Mouse (Mus musculus): ENCODE measurements at regions not wholly inside any gene's neighbourhood (a gene's known extent, or its start where the extent isn't known, plus 50 kb on each side); places are given as distances from the start of the nearest gene placed in this dataset.
"Not testable (repeated sequence)": the region's sequence is repeated elsewhere in the genome, so short reads cannot be mapped to it uniquely, and the experiment has no call there.

DNA sequence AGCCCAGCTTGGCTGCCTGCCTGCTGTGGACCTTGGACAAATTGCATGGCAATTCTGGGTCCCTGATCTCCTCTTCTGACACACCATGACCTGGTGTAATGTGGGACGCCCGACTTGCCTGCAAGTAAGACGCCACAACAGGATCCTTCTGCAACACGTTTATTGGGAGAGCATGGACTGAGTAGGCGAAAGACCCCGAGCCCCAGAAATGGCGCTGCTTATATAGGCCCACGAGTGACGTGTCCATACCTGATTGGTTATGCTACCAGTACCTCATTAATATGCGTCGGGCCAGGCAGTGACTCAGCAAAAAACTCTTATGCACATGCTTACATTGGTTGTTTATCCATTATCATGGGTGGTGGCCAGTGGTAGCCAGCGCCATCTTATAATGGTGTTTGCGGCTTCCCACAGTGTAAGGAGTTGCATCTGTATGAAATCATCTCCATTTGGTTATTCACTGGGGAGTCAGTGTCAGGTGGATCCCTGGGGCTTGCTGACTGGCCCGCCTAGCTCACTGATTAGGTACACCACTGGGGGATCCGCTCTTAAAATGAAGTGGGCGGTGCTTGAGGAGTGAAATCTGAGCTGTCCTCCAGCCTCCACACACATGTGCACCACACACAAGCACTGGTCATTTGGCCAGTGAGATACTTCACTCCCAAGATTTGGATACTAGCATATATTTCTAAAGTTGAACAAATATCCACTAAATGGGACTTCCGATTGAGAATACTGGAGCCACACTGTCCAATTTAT lies 113.1 kb downstream of the Gm31371 start:
- H3K9me3 ChIP-seq (replicated peaks; ENCODE audit: control insufficient read depth, low read length); H3K27me3 ChIP-seq (ENCODE audit: control insufficient read depth, insufficient read depth, low read length); H3K4me1 ChIP-seq (ENCODE audit: control insufficient read depth, insufficient read depth, low read length); DNase-seq (ENCODE audit: low spot score); H3K9ac ChIP-seq (replicated peaks; ENCODE audit: low read length); H3K4me2 ChIP-seq (ENCODE audit: low read depth, low read length); H3K36me3 ChIP-seq (replicated peaks; ENCODE audit: control insufficient read depth, insufficient read depth, low read depth, low read length); H3K4me3 ChIP-seq (ENCODE audit: low read depth, low read length); ATAC-seq (replicated peaks; ENCODE audit: insufficient number of reproducible peaks, low FRiP score, low TSS enrichment, low read depth); H3K27ac ChIP-seq (replicated peaks; ENCODE audit: low read depth, low read length): not testable (repeated sequence)
- 90% methylated on average over 13 of the region's 17 CpGs for WGBS

GRCm38 (mm10) chr8:20025521-20025920 lies 122.3 kb downstream of the Gm31371 start:
- not testable (repeated sequence) for H3K9me3 ChIP-seq (replicated peaks; ENCODE audit: control insufficient read depth, low read length); H3K27me3 ChIP-seq (ENCODE audit: control insufficient read depth, insufficient read depth, low read length); H3K36me3 ChIP-seq (replicated peaks; ENCODE audit: control insufficient read depth, insufficient read depth, low read depth, low read length); DNase-seq (ENCODE audit: low spot score); H3K4me1 ChIP-seq (ENCODE audit: control insufficient read depth, insufficient read depth, low read length); H3K4me2 ChIP-seq (ENCODE audit: low read depth, low read length); ATAC-seq (replicated peaks; ENCODE audit: insufficient number of reproducible peaks, low FRiP score, low TSS enrichment, low read depth); H3K27ac ChIP-seq (replicated peaks; ENCODE audit: low read depth, low read length); H3K9ac ChIP-seq (replicated peaks; ENCODE audit: low read length); H3K4me3 ChIP-seq (ENCODE audit: low read depth, low read length)
- no CpG with 5 or more reads among the region's 2 CpGs for WGBS

DNA sequence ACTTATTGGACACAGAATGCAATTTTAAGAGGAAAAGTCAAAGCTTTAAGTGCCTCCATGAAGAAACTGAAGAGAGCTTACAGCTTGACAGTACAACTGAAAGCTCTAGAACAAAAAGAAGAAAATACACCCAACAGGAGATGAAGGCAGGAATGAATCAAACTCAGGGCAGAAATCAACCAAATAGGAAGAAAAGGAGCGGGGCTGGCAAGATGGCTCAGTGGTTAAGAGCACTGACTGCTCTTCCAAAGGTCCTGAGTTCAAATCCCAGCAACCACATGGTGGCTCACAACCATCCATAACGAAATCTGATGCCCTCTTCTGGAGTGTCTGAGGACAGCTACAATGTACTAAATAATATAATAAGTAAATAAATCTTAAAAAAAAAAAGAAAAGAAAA lies 124.8 kb downstream of the Gm31371 start:
- not testable (repeated sequence) for DNase-seq (ENCODE audit: low spot score); H3K27me3 ChIP-seq (ENCODE audit: control insufficient read depth, insufficient read depth, low read length); H3K4me1 ChIP-seq (ENCODE audit: control insufficient read depth, insufficient read depth, low read length); H3K4me3 ChIP-seq (ENCODE audit: low read depth, low read length); H3K4me2 ChIP-seq (ENCODE audit: low read depth, low read length); H3K9ac ChIP-seq (replicated peaks; ENCODE audit: low read length); ATAC-seq (replicated peaks; ENCODE audit: insufficient number of reproducible peaks, low FRiP score, low TSS enrichment, low read depth); H3K9me3 ChIP-seq (replicated peaks; ENCODE audit: control insufficient read depth, low read length); H3K36me3 ChIP-seq (replicated peaks; ENCODE audit: control insufficient read depth, insufficient read depth, low read depth, low read length); H3K27ac ChIP-seq (replicated peaks; ENCODE audit: low read depth, low read length)
- WGBS, result 65% methylated on average over 1 of the region's 2 CpGs

DNA sequence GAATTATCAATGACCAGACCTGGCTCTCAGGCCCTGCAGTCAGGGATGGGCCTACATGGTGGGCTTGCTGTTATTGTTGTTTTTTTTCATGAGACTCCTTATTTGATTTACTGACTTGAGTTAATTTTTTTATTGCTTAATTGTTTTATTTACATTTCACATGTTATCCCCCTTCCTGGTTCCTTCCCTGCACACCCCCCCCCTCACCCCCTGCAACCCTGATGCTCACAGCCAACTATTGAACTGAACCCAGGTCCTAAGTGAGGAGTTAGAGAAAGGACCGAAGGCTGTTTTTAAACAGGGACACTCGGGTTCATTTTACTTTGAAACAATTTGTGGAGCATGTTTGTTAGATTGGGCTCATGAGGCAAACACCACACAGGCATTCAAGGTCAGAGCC lies 126.9 kb downstream of the Gm31371 start:
- H3K4me1 ChIP-seq (ENCODE audit: control insufficient read depth, insufficient read depth, low read length); H3K36me3 ChIP-seq (replicated peaks; ENCODE audit: control insufficient read depth, insufficient read depth, low read depth, low read length); H3K27me3 ChIP-seq (ENCODE audit: control insufficient read depth, insufficient read depth, low read length); H3K4me3 ChIP-seq (ENCODE audit: low read depth, low read length); H3K27ac ChIP-seq (replicated peaks; ENCODE audit: low read depth, low read length); ATAC-seq (replicated peaks; ENCODE audit: insufficient number of reproducible peaks, low FRiP score, low TSS enrichment, low read depth); H3K9ac ChIP-seq (replicated peaks; ENCODE audit: low read length); H3K4me2 ChIP-seq (ENCODE audit: low read depth, low read length); DNase-seq (ENCODE audit: low spot score); H3K9me3 ChIP-seq (replicated peaks; ENCODE audit: control insufficient read depth, low read length): not testable (repeated sequence)
- WGBS, result 77% methylated on average over 2 of the region's 2 CpGs

- not testable (repeated sequence) for H3K36me3 ChIP-seq (replicated peaks; ENCODE audit: control insufficient read depth, insufficient read depth, low read depth, low read length); H3K27me3 ChIP-seq (ENCODE audit: control insufficient read depth, insufficient read depth, low read length); H3K9ac ChIP-seq (replicated peaks; ENCODE audit: low read length); H3K9me3 ChIP-seq (replicated peaks; ENCODE audit: control insufficient read depth, low read length); H3K4me3 ChIP-seq (ENCODE audit: low read depth, low read length); ATAC-seq (replicated peaks; ENCODE audit: insufficient number of reproducible peaks, low FRiP score, low TSS enrichment, low read depth); H3K27ac ChIP-seq (replicated peaks; ENCODE audit: low read depth, low read length); H3K4me2 ChIP-seq (ENCODE audit: low read depth, low read length); H3K4me1 ChIP-seq (ENCODE audit: control insufficient read depth, insufficient read depth, low read length); DNase-seq (ENCODE audit: low spot score)
- WGBS, result 74% methylated on average over 2 of the region's 3 CpGs
Measured at GRCm38 (mm10) chr8:20057626-20058025, 154.4 kb downstream of the Gm31371 start.

DNA sequence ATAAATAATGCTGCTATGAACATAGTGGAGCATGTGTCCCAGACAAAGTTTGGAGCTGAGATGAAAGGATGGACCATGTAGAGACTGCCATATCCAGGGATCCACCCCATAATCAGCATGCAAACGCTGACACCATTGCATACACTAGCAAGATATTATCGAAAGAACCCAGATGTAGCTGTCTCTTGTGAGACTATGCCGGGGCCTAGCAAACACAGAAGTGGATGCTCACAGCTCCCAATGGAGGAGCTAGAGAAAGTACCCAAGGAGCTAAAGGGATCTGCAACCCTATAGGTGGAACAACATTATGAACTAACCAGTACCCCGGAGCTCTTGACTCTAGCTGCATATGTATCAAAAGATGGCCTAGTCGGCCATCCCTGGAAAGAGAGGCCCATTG lies 194.9 kb downstream of the Gm31371 start:
- WGBS, result 83% methylated on average over 4 of the region's 5 CpGs
- H3K4me1 ChIP-seq (ENCODE audit: control insufficient read depth, insufficient read depth, low read length); H3K4me3 ChIP-seq (ENCODE audit: low read depth, low read length); H3K9me3 ChIP-seq (replicated peaks; ENCODE audit: control insufficient read depth, low read length); ATAC-seq (replicated peaks; ENCODE audit: insufficient number of reproducible peaks, low FRiP score, low TSS enrichment, low read depth); H3K27ac ChIP-seq (replicated peaks; ENCODE audit: low read depth, low read length); H3K36me3 ChIP-seq (replicated peaks; ENCODE audit: control insufficient read depth, insufficient read depth, low read depth, low read length); H3K4me2 ChIP-seq (ENCODE audit: low read depth, low read length); H3K27me3 ChIP-seq (ENCODE audit: control insufficient read depth, insufficient read depth, low read length); H3K9ac ChIP-seq (replicated peaks; ENCODE audit: low read length); DNase-seq (ENCODE audit: low spot score): not testable (repeated sequence)

DNA sequence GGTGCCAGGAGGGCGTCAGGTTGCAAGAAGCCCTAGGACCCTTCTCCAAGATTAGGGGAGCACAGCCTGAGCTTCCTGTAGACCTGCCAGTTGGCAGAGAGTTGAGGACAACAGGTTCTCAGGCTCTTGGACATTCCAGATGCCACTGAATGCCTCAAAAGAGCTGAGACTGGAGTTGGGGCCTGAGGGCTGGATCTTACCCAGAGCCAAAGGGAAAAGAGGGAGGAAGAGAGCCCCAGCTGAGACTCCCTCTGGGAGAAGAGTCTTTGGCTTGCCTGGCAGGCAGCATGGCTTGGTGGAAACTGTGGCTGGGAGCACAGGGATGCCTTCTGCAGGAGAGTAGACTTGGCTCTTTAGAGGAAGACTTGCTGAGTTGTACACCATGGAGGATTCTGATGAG lies 197.0 kb downstream of the Gm31371 start:
- not testable (repeated sequence) for H3K36me3 ChIP-seq (replicated peaks; ENCODE audit: control insufficient read depth, insufficient read depth, low read depth, low read length); H3K9ac ChIP-seq (replicated peaks; ENCODE audit: low read length); H3K4me3 ChIP-seq (ENCODE audit: low read depth, low read length); DNase-seq (ENCODE audit: low spot score); H3K27me3 ChIP-seq (ENCODE audit: control insufficient read depth, insufficient read depth, low read length); H3K9me3 ChIP-seq (replicated peaks; ENCODE audit: control insufficient read depth, low read length); H3K4me1 ChIP-seq (ENCODE audit: control insufficient read depth, insufficient read depth, low read length); ATAC-seq (replicated peaks; ENCODE audit: insufficient number of reproducible peaks, low FRiP score, low TSS enrichment, low read depth); H3K4me2 ChIP-seq (ENCODE audit: low read depth, low read length); H3K27ac ChIP-seq (replicated peaks; ENCODE audit: low read depth, low read length)
- WGBS, result no CpG with 5 or more reads among the region's 1 CpGs

- not testable (repeated sequence) for H3K4me1 ChIP-seq (ENCODE audit: control insufficient read depth, insufficient read depth, low read length); H3K27me3 ChIP-seq (ENCODE audit: control insufficient read depth, insufficient read depth, low read length); H3K36me3 ChIP-seq (replicated peaks; ENCODE audit: control insufficient read depth, insufficient read depth, low read depth, low read length); H3K27ac ChIP-seq (replicated peaks; ENCODE audit: low read depth, low read length); H3K4me2 ChIP-seq (ENCODE audit: low read depth, low read length); ATAC-seq (replicated peaks; ENCODE audit: insufficient number of reproducible peaks, low FRiP score, low TSS enrichment, low read depth); H3K9me3 ChIP-seq (replicated peaks; ENCODE audit: control insufficient read depth, low read length); DNase-seq (ENCODE audit: low spot score); H3K9ac ChIP-seq (replicated peaks; ENCODE audit: low read length); H3K4me3 ChIP-seq (ENCODE audit: low read depth, low read length)
- no CpG with 5 or more reads among the region's 2 CpGs for WGBS
Measured at GRCm38 (mm10) chr8:20102374-20102773, 199.2 kb downstream of the Gm31371 start.

Measured in embryonic facial prominence, embryonic 11.5 days (tissue).